Mouse (Mus musculus): Measurements from ENCODE around the gene Asb2. TPM values are rescaled to one million over a fixed set of nuclear protein-coding genes. Genes with fewer than 3 reads are reported as not detected.

Asb2 gene
- polyA plus RNA-seq, 1 experiment = 1.7 TPM

GRCm38 (mm10) chr12:103362336-103362735 lies 6.5 kb upstream of the Asb2 start:
- Histone ChIP-seq H3K4me1 (peaks cover 4% of the 10 kb centered on the region; the same call in 1 of the 2 replicates), H3K27me3 (replicated peaks) (peaks cover 63% of the 10 kb centered on the region), H3K9me3 (no peaks in the 10 kb centered on the region), H3K4me3 (replicated peaks) (no peak overlapping the region), H3K36me3 (replicated peaks; ENCODE audit: low read length) (no peaks in the 10 kb centered on the region)
- TF ChIP-seq FLI1 (IDR thresholded peaks at IDR 0.05; ENCODE audit: low read length) (no peak), GATA1 (IDR thresholded peaks at IDR 0.05; ENCODE audit: borderline replicate concordance, low read length) (no peak)

DNA sequence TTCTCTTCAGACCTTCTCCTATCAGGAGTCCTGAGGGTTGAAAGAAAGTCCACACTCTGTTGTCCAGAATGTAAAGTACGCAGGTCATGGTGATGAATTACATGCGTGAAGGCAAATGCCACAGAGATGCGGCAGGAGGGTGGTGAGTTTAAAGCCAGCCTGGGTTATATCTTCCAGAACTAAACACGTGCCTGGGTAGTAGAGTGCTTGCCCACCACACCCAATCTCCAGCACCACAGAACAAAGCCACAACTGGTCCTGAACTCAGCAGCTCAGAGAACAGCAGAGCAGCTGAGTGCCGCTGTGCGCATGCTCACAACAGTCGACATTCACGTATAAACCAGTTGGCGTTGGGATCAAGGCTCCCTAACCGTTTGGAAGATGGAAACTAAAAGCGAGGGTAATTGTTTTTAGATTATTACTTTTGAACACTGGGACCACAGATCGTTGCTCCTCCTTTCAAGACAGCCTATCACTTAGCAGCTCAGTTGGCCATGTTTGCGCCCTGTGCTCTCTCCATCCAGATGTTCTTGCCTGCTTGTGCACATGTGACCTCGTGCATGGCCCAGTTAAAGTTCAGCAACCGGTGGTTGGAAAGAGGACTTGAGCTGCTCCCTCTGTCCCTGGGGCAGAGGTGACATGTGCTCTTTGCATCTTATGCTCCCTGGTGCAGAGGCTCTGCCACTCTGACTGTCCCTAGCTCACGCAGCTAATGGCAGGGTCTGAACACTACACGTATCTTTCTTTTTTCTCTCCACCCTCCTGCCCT lies 5.9 kb upstream of the Asb2 start:
- Histone ChIP-seq H3K4me1 (peaks cover 4% of the 10 kb centered on the region; the same call in 1 of the 2 replicates), H3K4me3 (replicated peaks) (no peak overlapping the region)
- no peak for TF ChIP-seq GATA1 (IDR thresholded peaks at IDR 0.05; ENCODE audit: borderline replicate concordance, low read length)
- no peak for TF ChIP-seq FLI1 (IDR thresholded peaks at IDR 0.05; ENCODE audit: low read length)

GRCm38 (mm10) chr12:103360812-103361211 lies 5.0 kb upstream of the Asb2 start:
- peaks cover 4% of the 10 kb centered on the region; the same call in 1 of the 2 replicates for H3K4me1 ChIP-seq
- no peak overlapping the region for H3K4me3 ChIP-seq (replicated peaks)
- H3K9me3 ChIP-seq = no peaks in the 10 kb centered on the region
- no peak for TF ChIP-seq FLI1 (IDR thresholded peaks at IDR 0.05; ENCODE audit: low read length)
- TF ChIP-seq GATA1 (IDR thresholded peaks at IDR 0.05; ENCODE audit: borderline replicate concordance, low read length) = no peak
- no peaks in the 10 kb centered on the region for H3K36me3 ChIP-seq (replicated peaks; ENCODE audit: low read length)
- peaks cover 56% of the 10 kb centered on the region for H3K27me3 ChIP-seq (replicated peaks)

More for the DNA sequence above, 5.9 kb upstream of the Asb2 start:
- Histone ChIP-seq H3K9me3 (no peaks in the 10 kb centered on the region), H3K36me3 (replicated peaks; ENCODE audit: low read length) (no peaks in the 10 kb centered on the region), H3K27me3 (replicated peaks) (peaks cover 57% of the 10 kb centered on the region)

- Histone ChIP-seq H3K27me3 (replicated peaks) (peaks cover 56% of the 10 kb centered on the region), H3K4me1 (peaks cover 4% of the 10 kb centered on the region; the same call in 1 of the 2 replicates), H3K4me3 (replicated peaks) (no peak overlapping the region), H3K36me3 (replicated peaks; ENCODE audit: low read length) (no peaks in the 10 kb centered on the region), H3K9me3 (no peaks in the 10 kb centered on the region)
- TF ChIP-seq GATA1 (IDR thresholded peaks at IDR 0.05; ENCODE audit: borderline replicate concordance, low read length) (no peak), FLI1 (IDR thresholded peaks at IDR 0.05; ENCODE audit: low read length) (no peak)
Observed at GRCm38 (mm10) chr12:103358951-103359801, 3.4 kb upstream of the Asb2 start.

GRCm38 (mm10) chr12:103358216-103358615 lies 2.4 kb upstream of the Asb2 start:
- no peaks in the 10 kb centered on the region for H3K36me3 ChIP-seq (replicated peaks; ENCODE audit: low read length)
- H3K9me3 ChIP-seq = no peaks in the 10 kb centered on the region
- H3K4me3 ChIP-seq (replicated peaks) = no peak overlapping the region
- TF ChIP-seq FLI1 (IDR thresholded peaks at IDR 0.05; ENCODE audit: low read length) = no peak
- TF ChIP-seq GATA1 (IDR thresholded peaks at IDR 0.05; ENCODE audit: borderline replicate concordance, low read length) = no peak
- peaks cover 57% of the 10 kb centered on the region for H3K27me3 ChIP-seq (replicated peaks)
- H3K4me1 ChIP-seq = peaks cover 4% of the 10 kb centered on the region; the same call in 1 of the 2 replicates

DNA sequence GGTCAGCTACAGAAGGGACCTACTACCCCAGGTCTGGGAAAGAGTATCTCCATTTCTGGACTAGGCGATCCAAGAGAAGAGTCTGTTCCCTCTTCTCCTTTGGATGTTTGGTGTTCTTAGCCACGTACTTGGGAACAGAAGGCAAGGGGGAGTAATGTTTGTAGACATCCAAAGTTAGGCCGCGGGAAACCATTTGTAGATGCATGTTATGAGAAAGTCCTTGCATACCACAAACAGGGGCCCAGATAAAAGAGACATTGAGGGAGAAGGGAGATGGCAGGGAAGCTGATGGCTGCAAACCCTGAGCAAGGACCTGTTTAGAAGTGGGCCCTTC lies 581 bp upstream of the Asb2 start:
- peaks cover 6% of the 10 kb centered on the region; the same call in 1 of the 2 replicates for H3K9me3 ChIP-seq
- H3K4me1 ChIP-seq = peaks cover 4% of the 10 kb centered on the region; the same call in 1 of the 2 replicates
- no peak overlapping the region for H3K4me3 ChIP-seq (replicated peaks)
- H3K27me3 ChIP-seq (replicated peaks) = peaks cover 50% of the 10 kb centered on the region
- TF ChIP-seq FLI1 (IDR thresholded peaks at IDR 0.05; ENCODE audit: low read length) = no peak
- no peak for TF ChIP-seq GATA1 (IDR thresholded peaks at IDR 0.05; ENCODE audit: borderline replicate concordance, low read length)
- no peaks in the 10 kb centered on the region for H3K36me3 ChIP-seq (replicated peaks; ENCODE audit: low read length)

DNA sequence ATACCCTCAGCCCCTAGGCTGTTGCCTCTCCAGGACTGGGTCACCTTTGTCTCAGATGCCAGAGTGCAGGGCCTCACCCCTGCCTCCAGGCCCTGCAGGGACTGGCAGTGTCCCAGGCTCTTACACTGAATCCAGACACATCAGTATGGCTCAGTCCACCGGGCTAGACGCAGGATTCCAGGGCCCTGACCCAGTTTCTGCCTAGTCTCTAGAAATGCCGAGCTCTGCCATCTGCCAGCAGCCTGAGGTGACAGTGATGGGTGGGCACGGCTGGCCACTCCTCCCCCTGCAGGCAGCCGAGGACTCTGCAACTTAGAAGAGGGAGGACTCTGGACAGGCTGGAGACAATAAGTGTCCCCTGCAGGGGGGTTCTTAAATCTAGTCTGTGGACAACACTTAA lies 2.3 kb downstream of the Asb2 start:
- no peaks in the 10 kb centered on the region for H3K4me1 ChIP-seq
- no peak overlapping the region for H3K4me3 ChIP-seq (replicated peaks)
- H3K36me3 ChIP-seq (replicated peaks; ENCODE audit: low read length) = no peaks in the 10 kb centered on the region
- peaks cover 44% of the 10 kb centered on the region for H3K27me3 ChIP-seq (replicated peaks)
- TF ChIP-seq FLI1 (IDR thresholded peaks at IDR 0.05; ENCODE audit: low read length) = no peak
- H3K9me3 ChIP-seq = peaks cover 14% of the 10 kb centered on the region; the same call in 1 of the 2 replicates

DNA sequence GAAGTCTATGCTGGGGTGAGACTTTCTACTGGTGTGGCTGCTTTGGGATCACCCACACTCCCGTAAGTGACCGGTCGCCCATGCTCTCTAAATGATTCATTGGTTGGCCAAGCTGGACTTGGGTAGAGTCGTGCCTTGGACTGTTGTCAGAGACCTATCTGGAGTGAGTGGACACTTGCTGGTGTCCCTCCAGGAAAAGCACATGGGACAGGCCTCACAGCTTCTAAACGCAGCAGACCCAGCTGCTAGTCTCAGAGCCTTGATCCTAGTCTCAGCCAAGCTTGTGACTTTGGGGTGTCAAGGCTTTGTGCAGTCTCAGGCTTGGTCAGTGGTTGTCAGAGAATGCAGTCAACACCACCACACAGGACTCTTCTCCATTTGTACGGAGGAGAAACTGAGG lies 3.1 kb downstream of the Asb2 start:
- no peak overlapping the region for H3K4me3 ChIP-seq (replicated peaks)
- H3K36me3 ChIP-seq (replicated peaks; ENCODE audit: low read length) = no peaks in the 10 kb centered on the region
- H3K27me3 ChIP-seq (replicated peaks) = peaks cover 47% of the 10 kb centered on the region
- no peaks in the 10 kb centered on the region for H3K4me1 ChIP-seq
- H3K9me3 ChIP-seq = peaks cover 14% of the 10 kb centered on the region; the same call in 1 of the 2 replicates
- TF ChIP-seq GATA1 (IDR thresholded peaks at IDR 0.05; ENCODE audit: borderline replicate concordance, low read length) (no peak), FLI1 (IDR thresholded peaks at IDR 0.05; ENCODE audit: low read length) (no peak)

DNA sequence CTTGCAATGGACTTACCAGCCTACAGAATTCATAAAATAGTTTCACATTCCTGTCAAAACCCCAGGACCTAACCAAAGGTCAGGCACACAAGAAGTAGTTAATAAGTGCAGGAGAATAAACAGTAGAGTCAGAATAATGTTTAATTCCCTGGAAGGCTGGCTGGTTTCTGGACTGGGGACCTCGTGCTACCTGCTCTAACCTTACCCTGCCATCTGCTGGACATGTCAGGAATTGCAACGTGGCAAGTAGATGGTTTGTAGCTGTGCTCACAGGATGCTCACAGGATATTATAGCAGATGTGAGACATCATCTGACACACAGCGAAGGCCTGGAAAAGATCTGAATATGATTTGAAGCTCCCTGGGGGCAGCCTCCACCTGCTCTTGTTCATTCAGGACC lies 7.3 kb downstream of the Asb2 start:
- Histone ChIP-seq H3K36me3 (replicated peaks; ENCODE audit: low read length) (no peaks in the 10 kb centered on the region), H3K4me1 (peaks cover 6% of the 10 kb centered on the region)
- TF ChIP-seq GATA1 (IDR thresholded peaks at IDR 0.05; ENCODE audit: borderline replicate concordance, low read length) (no peak), FLI1 (IDR thresholded peaks at IDR 0.05; ENCODE audit: low read length) (no peak)

DNA sequence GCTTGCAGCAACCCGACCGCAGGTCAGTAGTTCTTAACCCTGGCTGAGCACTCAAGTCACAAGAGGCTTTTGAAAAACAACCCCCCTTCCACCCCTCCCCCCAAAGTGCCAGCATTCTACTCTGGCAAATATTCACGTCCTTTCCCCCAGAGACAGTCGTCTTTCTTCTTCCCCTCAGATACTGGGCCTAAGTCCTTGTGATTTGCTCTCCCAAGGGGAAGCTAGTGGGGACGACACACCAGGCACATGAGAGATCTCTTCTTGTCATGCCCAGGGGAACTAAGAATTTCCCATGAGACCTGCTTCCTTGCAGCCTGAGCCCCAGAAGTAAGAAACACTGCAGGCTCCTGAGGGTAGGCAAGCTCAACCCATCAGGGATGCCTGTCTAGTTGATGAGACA lies 8.4 kb downstream of the Asb2 start:
- H3K36me3 ChIP-seq (replicated peaks; ENCODE audit: low read length) = no peaks in the 10 kb centered on the region
- peaks cover 14% of the 10 kb centered on the region; the same call in 1 of the 2 replicates for H3K9me3 ChIP-seq
- H3K27me3 ChIP-seq (replicated peaks) = peaks cover 45% of the 10 kb centered on the region
- TF ChIP-seq GATA1 (IDR thresholded peaks at IDR 0.05; ENCODE audit: borderline replicate concordance, low read length) (no peak), FLI1 (IDR thresholded peaks at IDR 0.05; ENCODE audit: low read length) (no peak)
- H3K4me1 ChIP-seq = peaks cover 14% of the 10 kb centered on the region
- no peak overlapping the region for H3K4me3 ChIP-seq (replicated peaks)

More for the DNA sequence above, 7.3 kb downstream of the Asb2 start:
- Histone ChIP-seq H3K4me3 (replicated peaks) (no peak overlapping the region), H3K9me3 (peaks cover 14% of the 10 kb centered on the region; the same call in 1 of the 2 replicates), H3K27me3 (replicated peaks) (peaks cover 45% of the 10 kb centered on the region)
